In genomic region chr11:33075293-33075692, GRCm38 (mm10) we compare ENCODE assay signal across 9 mouse cellular contexts.
DNase-seq lines count a peak whose midpoint lies in the region; ATAC-seq and TF ChIP-seq lines count a peak whose summit lies in the region.
"Had no signal": no experiment of that assay in that cellular context is flagged by ENCODE, and none has a peak within 500 bp of the region (broad histone marks: within the 10 kb centered on the region; RNA-seq: fewer than 3 reads in every experiment).

No protein-coding gene starts in this region.

- H3K4me3 ChIP-seq in heart, embryonic 11.5 days (ENCODE audit: low read depth, low read length): no peak overlapping the region
- no peak overlapping the region for H3K4me3 ChIP-seq in heart, postnatal 0 days (ENCODE audit: low read depth, low read length)
- H3K4me3 ChIP-seq in lung, embryonic 15.5 days: no peak overlapping the region
- no peak overlapping the region for H3K4me3 ChIP-seq in thymus, adult 2 months (ENCODE audit: control insufficient read depth, insufficient read depth, low read length)
- H3K4me3 ChIP-seq: midbrain, embryonic 15.5 days had no signal

- WGBS in heart, embryonic 11.5 days (ENCODE audit: insufficient replicate concordance): 56% methylated on average over 8 of the region's 8 CpGs
- WGBS in heart, postnatal 0 days: 26% methylated on average over 8 of the region's 8 CpGs
- WGBS in lung, embryonic 15.5 days: 21% methylated on average over 8 of the region's 8 CpGs
- WGBS in thymus, adult 2 months: 67% methylated on average over 8 of the region's 8 CpGs

- no peak for ATAC-seq in heart, embryonic 11.5 days (replicated peaks; ENCODE audit: insufficient number of reproducible peaks, low FRiP score, low TSS enrichment)
- ATAC-seq in heart, postnatal 0 days (ENCODE audit: insufficient read depth, low read depth): no peak
- ATAC-seq in lung, embryonic 15.5 days (ENCODE audit: borderline replicate concordance, extremely low read depth, low FRiP score, low TSS enrichment): peak; percentile 60; the same call in 1 of the 2 replicates
- ATAC-seq: midbrain, embryonic 15.5 days had no signal

- TF ChIP-seq EP300 in heart, postnatal 0 days (IDR thresholded peaks at IDR 0.05; ENCODE audit: low read depth): no peak

- H3K9me3 ChIP-seq in heart, embryonic 11.5 days (replicated peaks; ENCODE audit: control insufficient read depth, low read length): no peaks in the 10 kb centered on the region
- no peaks in the 10 kb centered on the region for H3K9me3 ChIP-seq in heart, postnatal 0 days (replicated peaks; ENCODE audit: control insufficient read depth, low read length)
- H3K9me3 ChIP-seq in lung, embryonic 15.5 days: no peaks in the 10 kb centered on the region
- H3K9me3 ChIP-seq: midbrain, embryonic 15.5 days had no signal

- TF ChIP-seq POLR2A in brain, embryonic 14.5 days (IDR thresholded peaks at IDR 0.05; ENCODE audit: borderline replicate concordance, extremely low read depth, insufficient read depth, insufficient read length, poor library complexity, severe bottlenecking): no peak
- TF ChIP-seq POLR2A in thymus, adult 2 months (IDR thresholded peaks at IDR 0.05; ENCODE audit: control insufficient read depth, extremely low read depth, insufficient read depth, low read length, poor library complexity): no peak

- no peak overlapping the region for H3K27ac ChIP-seq in heart, embryonic 11.5 days (ENCODE audit: low read depth, low read length)
- no peak overlapping the region for H3K27ac ChIP-seq in heart, postnatal 0 days (ENCODE audit: low read depth)
- no peak overlapping the region for H3K27ac ChIP-seq in lung, embryonic 15.5 days
- no peak overlapping the region for H3K27ac ChIP-seq in thymus, adult 2 months (ENCODE audit: control insufficient read depth, insufficient read depth, low read length)
- H3K27ac ChIP-seq: midbrain, embryonic 15.5 days had no signal

- peak; percentile 96 for DNase-seq in heart, adult 11 months
- DNase-seq in brain, embryonic 14.5 days (ENCODE audit: low read depth): peak; percentile 68
- peak; percentile 11 for DNase-seq in heart, postnatal 0 days (ENCODE audit: low spot score)
- DNase-seq in spleen, postnatal 10 days (ENCODE audit: low spot score in 2 of 2): no peak
- DNase-seq in thymus, adult 2 months: no peak
- no peak for DNase-seq in T-cell, adult 2 months (ENCODE audit: low spot score)

- H3K36me3 ChIP-seq in heart, embryonic 11.5 days (ENCODE audit: control insufficient read depth, insufficient read depth, low read length): no peaks in the 10 kb centered on the region
- no peaks in the 10 kb centered on the region for H3K36me3 ChIP-seq in heart, postnatal 0 days (replicated peaks; ENCODE audit: control insufficient read depth, insufficient read depth, low read length)
- no peaks in the 10 kb centered on the region for H3K36me3 ChIP-seq in lung, embryonic 15.5 days
- no peaks in the 10 kb centered on the region for H3K36me3 ChIP-seq in thymus, adult 2 months (ENCODE audit: control insufficient read depth, insufficient read depth, low read length)
- H3K36me3 ChIP-seq: midbrain, embryonic 15.5 days had no signal

- no peak overlapping the region for H3K4me2 ChIP-seq in heart, embryonic 11.5 days
- 0 out of 2 replicates have a peak overlapping the region, but pooled peaks have one; percentile 1 for H3K4me2 ChIP-seq in heart, postnatal 0 days (ENCODE audit: low read depth, low read length)
- no peak overlapping the region for H3K4me2 ChIP-seq in lung, embryonic 15.5 days
- H3K4me2 ChIP-seq: midbrain, embryonic 15.5 days had no signal

- H3K27me3 ChIP-seq in heart, embryonic 11.5 days (ENCODE audit: control insufficient read depth, insufficient read depth, low read length): peaks cover 9% of the 10 kb centered on the region; the same call in 1 of the 2 replicates
- H3K27me3 ChIP-seq in heart, postnatal 0 days (ENCODE audit: control insufficient read depth, insufficient read depth, low read length): peaks cover 3% of the 10 kb centered on the region; the same call in 1 of the 2 replicates
- no peaks in the 10 kb centered on the region for H3K27me3 ChIP-seq in lung, embryonic 15.5 days
- H3K27me3 ChIP-seq in thymus, adult 2 months (ENCODE audit: control insufficient read depth, insufficient read depth, low read length): no peaks in the 10 kb centered on the region
- H3K27me3 ChIP-seq: midbrain, embryonic 15.5 days had no signal

- no peak for TF ChIP-seq CTCF in brain, embryonic 14.5 days (IDR thresholded peaks at IDR 0.05; ENCODE audit: borderline replicate concordance, extremely low read depth, insufficient read depth, insufficient read length)
- TF ChIP-seq CTCF in heart, postnatal 0 days (IDR thresholded peaks at IDR 0.05; ENCODE audit: low read depth): no peak
- TF ChIP-seq CTCF in thymus, adult 2 months (IDR thresholded peaks at IDR 0.05; ENCODE audit: borderline replicate concordance, control insufficient read depth, extremely low read depth, insufficient read depth, low read length, poor library complexity): no peak

- H3K4me1 ChIP-seq in heart, embryonic 11.5 days (ENCODE audit: control insufficient read depth, insufficient read depth, low read length): no peaks in the 10 kb centered on the region
- no peaks in the 10 kb centered on the region for H3K4me1 ChIP-seq in heart, postnatal 0 days (ENCODE audit: control insufficient read depth, insufficient read depth)
- peaks cover 10% of the 10 kb centered on the region; the same call in 1 of the 2 replicates for H3K4me1 ChIP-seq in lung, embryonic 15.5 days
- no peaks in the 10 kb centered on the region for H3K4me1 ChIP-seq in thymus, adult 2 months (replicated peaks; ENCODE audit: control insufficient read depth, insufficient read depth, low read length)
- H3K4me1 ChIP-seq: midbrain, embryonic 15.5 days had no signal

- no peak overlapping the region for H3K9ac ChIP-seq in heart, embryonic 11.5 days (ENCODE audit: low read depth, low read length)
- H3K9ac ChIP-seq in heart, postnatal 0 days (replicated peaks; ENCODE audit: low read depth, low read length): no peak overlapping the region
- H3K9ac ChIP-seq in lung, embryonic 15.5 days: no peak overlapping the region
- H3K9ac ChIP-seq: midbrain, embryonic 15.5 days had no signal

Comparison
In these comparisons a context has a peak if more than half of its experiments do, and no peak if none do; other contexts are left out.
1. DNase-seq: peak in heart, adult 11 months (single experiment), brain, embryonic 14.5 days (single experiment) and heart, postnatal 0 days (single experiment); none in spleen, postnatal 10 days (0 of 2), thymus, adult 2 months (single experiment) and T-cell, adult 2 months (single experiment).